Mouse (Mus musculus) embryonic facial prominence, embryonic 10.5 days (tissue): ENCODE measurements around the gene Gm31571. TPM values are rescaled to one million over a fixed set of nuclear protein-coding genes. Genes with fewer than 3 reads are reported as not detected.
"Not testable (repeated sequence)": the region's sequence is repeated elsewhere in the genome, so short reads cannot be mapped to it uniquely, and the experiment has no call there.

ENCODE experiments used
- DNase-seq: peaks from one replicate; pipeline ENCODE4 v3.0.0-alpha.2; 2017; ENCODE audit warnings: low spot score
- H3K27ac ChIP-seq: fragments of 300-500 bp; sonication (generic); replicated peaks from 2 replicates; pipeline ENCODE4 v1.5.1; 2016; ENCODE audit warnings: mild to moderate bottlenecking
- H3K27me3 ChIP-seq: fragments of 300-500 bp; sonication (generic); replicated peaks from 2 replicates; pipeline ENCODE4 v1.6.1; 2016; ENCODE audit warnings: low read depth, mild to moderate bottlenecking; ENCODE audit not compliant: poor library complexity, severe bottlenecking
- H3K36me3 ChIP-seq: fragments of 300-500 bp; sonication (generic); replicated peaks from 2 replicates; pipeline ENCODE4 v1.6.1; 2016; ENCODE audit warnings: mild to moderate bottlenecking, moderate library complexity
- H3K4me1 ChIP-seq: fragments of 300-500 bp; sonication (generic); 2 replicates; pipeline ENCODE4 v1.6.1; 2016
- H3K4me3 ChIP-seq: fragments of 300-500 bp; sonication (generic); 2 replicates; pipeline ENCODE4 v1.5.1; 2016; ENCODE audit warnings: mild to moderate bottlenecking, moderate library complexity
- H3K9me3 ChIP-seq: fragments of 300-500 bp; sonication (generic); 2 replicates; pipeline ENCODE4 v1.6.1; 2016; ENCODE audit warnings: mild to moderate bottlenecking
- WGBS: fragments of 180-500 bp; shearing (Covaris S2); methylation state at CpG from one replicate; pipeline ENCODE4 v1.1.7; 2016; 5-methylcytosine and 5-hydroxymethylcytosine counted together
- polyA plus RNA-seq: library from polyadenylated mRNA; unstranded; fragments of >200 nt; fragmentation: Nextera tagmentation; extraction: Ambion mirVana; gene quantifications from 2 replicates; pipeline ENCODE4 v1.2.1, GENCODE M21; 2016

Gene Gm31571
- polyA plus RNA-seq = not detected in 2 replicates

- H3K4me1 ChIP-seq, H3K9me3 ChIP-seq, H3K4me3 ChIP-seq, H3K36me3 ChIP-seq, DNase-seq, H3K27ac ChIP-seq, H3K27me3 ChIP-seq: not testable (repeated sequence)
- no CpG with 5 or more reads among the region's 6 CpGs for WGBS
Measured at GRCm38 (mm10) chrY:22051253-22051652, at the start of gene Gm31571. Gene Gm31571 (minus strand): TSS chrY:22051353.
